Mouse (Mus musculus) adrenal gland, adult 2 months (tissue): ENCODE data around the gene Rab20. TPM values are rescaled to one million over a fixed set of nuclear protein-coding genes. Genes with fewer than 3 reads are reported as not detected.
"Not testable (repeated sequence)": the region's sequence is repeated elsewhere in the genome, so short reads cannot be mapped to it uniquely, and the experiment has no call there.

Experiments used
- DNase-seq: peaks from one replicate; pipeline ENCODE4 v3.0.0; 2021
- polyA plus RNA-seq: library from polyadenylated mRNA; depleted of rRNA; stranded (reverse); fragments of >200 nt; gene quantifications from 2 replicates; pipeline ENCODE4 v1.2.3, GENCODE M21; 2012
- total RNA-seq, 2 experiments: library from RNA; stranded (reverse); gene quantifications; 2 replicates each; pipeline ENCODE4 v1.2.3; 2021

Gene Rab20
- total and polyA plus RNA-seq, 3 experiments, result 7.9 to 19.6 (median 9.6) TPM

DNA sequence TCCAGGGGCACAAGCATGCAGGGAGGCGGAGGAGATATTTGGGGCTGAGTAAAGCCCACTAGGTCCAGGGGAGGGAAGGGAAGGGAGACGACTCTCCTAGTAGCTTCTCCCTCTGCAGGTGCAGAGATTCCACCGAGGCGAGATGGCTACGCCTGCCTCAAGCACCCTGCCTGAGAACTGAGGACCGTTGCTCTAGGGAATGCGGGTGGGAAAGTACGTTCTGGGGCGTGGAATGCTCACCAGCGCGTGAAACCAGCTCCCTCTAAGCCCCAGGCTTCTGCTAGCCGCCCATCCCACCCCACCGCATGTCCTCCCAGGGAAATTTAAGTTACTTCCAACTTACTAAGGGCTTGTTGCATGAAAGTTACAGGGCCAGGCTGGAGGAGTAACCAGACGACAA, 1.1 kb upstream of the Rab20 start:
- no peak for DNase-seq

- DNase-seq, result peak; percentile 30
Observed at GRCm38 (mm10) chr8:11478807-11479527, 457 bp upstream of the Rab20 start.

DNA sequence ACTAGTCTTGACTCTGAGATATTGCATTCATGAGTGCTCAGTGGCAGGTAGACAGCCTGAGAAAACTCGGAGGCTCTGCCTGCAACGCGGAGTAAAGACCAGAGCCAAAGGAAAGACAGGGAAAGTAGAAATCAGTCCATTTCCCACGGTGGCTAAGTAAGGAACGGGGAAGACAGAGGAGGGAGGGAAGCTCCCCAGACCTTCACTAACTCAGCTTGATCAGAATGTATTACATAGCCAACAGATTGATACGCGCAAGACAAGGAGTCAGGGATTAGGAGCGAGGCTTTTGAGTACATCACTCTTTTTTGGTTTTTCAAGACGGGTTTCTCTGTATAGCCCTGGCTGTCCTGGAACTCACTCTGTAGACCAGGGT, 1.3 kb downstream of the Rab20 start:
- DNase-seq, result no peak

GRCm38 (mm10) chr8:11476338-11477177, 2.0 kb downstream of the Rab20 start:
- DNase-seq, result peak; percentile 89

- DNase-seq, result no peak
Observed at GRCm38 (mm10) chr8:11475876-11476275, 2.6 kb downstream of the Rab20 start.

DNA sequence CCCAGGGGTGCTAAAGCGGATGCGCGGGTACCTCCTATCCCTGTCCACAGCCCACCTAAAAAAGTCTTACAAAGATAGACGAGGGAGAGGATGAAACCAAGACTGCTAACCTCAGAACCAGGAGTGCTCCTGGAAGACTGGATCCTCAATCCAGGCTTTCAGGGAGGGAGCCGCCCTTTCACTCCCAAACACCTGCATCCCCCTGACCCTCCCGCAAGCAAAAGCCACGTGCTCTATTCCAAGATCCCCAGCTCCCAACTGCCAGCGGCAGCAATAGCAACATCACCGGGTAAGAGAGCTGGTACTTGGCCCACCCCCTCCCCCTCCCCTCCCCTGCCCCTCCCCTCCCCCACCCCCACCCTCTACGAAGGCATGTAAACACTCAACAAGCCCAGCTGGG, 3.1 kb downstream of the Rab20 start:
- DNase-seq, result no peak

DNA sequence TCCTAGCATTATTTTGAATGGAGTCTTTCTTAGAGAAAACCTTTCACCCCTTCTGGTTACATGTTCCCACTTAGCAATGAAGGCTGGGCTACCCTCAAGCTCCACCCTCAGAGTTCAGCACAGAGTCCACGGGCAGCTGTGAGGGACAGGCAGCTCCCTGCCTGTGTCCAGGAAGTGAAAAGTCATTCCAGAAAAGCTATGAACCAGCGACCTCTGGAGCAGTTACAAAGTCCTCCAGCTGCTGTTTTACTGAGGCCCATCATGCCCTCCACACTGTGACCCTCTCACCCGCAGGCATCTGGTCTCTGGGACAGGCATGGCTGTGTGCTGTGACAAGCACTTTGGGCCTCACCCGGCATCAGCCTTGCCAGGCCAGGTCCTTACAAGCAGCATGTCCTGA, 5.4 kb downstream of the Rab20 start:
- DNase-seq, result peak; percentile 48

DNA sequence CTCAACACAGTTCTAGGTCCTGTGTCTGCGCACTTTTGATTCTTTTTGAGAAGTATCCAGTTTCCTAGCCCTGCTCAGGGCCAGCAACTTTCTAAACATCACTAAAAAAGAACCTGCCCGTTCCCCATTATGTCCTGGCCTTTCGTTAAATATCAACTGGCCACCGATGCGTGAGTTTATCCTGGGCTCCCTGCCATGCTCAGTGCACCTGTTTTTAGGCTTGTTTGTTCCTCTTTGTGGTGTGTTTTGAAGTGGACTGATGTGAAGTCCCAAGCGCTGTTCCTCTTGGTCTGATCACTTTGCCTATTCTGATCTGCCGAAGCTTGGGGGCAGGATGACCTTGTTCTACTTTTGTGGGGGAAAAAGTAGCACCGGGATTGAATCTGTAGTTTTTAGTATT, 7.2 kb downstream of the Rab20 start:
- no peak for DNase-seq

DNA sequence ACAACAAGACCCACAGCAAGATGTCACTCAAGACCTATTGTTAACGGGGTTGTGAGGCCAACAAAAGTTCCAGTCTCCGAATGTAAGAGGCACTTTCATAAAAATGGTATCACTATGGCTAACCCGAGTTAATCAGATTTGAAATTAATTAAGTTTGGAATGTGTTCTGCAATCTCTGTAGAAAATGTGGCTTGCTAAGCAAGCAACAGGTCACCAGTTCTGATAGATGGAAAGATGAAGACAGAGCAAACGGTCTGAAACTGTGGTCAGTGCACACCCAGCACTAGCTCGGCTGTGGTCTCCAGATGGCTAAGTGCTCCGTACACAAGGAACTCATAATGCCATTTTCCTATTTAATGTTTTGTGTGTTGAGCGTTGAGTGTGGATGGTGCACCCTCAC, 7.8 kb downstream of the Rab20 start:
- DNase-seq, result no peak

DNA sequence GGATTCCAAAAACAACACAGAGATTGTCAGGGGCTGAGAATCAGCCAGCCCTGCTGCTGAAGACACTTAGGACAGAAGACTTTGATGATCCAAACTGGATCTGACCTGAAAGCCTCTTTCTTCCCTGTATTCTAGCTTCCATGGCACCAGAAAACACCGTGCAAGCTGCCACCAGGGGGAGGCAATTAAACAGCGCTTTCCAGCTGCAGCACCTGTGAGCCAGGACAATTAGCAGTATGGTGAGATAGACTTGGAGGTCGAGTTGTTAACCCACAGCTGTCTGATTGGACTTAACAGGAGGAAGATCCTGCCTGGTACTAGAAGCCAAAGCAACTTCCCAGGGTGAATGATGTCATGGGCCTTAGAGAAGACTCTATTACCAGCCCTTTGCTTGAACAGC, 9.4 kb downstream of the Rab20 start:
- DNase-seq, result peak; percentile 56

DNA sequence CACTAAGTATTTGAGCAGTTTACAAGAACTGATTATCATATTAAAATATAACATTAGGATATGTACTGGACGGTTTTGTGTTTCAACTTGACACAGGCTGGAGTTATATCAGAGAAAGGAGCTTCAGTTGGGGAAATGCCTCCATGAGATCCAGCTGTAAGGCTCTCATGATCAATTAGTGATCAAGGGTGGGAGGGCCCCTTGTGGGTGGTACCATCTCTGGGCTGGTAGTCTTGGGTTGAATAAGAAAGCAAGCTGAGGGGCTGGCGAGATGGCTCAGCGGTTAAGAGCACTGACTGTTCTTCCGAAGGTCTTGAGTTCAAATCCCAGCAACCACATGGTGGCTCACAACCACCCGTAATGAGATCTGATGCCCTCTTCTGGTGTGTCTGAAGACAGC, 12.0 kb downstream of the Rab20 start:
- DNase-seq, result not testable (repeated sequence)

DNA sequence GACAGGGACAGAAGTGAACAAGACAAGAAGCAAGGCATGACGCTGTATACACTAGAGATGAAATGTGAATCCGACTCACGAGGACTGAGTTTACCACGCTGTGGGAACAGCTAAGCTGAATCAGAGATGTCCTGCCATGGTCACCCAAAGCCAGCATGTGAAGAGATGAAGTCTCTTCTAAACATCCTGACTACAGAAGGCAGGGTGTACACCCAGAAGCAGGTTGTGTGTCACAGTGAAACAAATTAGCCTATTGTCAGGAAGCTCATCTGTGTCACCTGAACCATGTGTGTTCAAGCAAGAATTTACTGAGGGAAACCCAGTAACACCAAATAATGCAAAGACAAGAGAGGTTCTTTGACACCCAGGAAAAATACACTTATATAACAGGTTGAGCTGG, 12.9 kb downstream of the Rab20 start:
- no peak for DNase-seq

GRCm38 (mm10) chr8:11464707-11464964, 13.9 kb downstream of the Rab20 start:
- no peak for DNase-seq

GRCm38 (mm10) chr8:11463889-11464706, 14.4 kb downstream of the Rab20 start:
- peak; percentile 77 for DNase-seq

DNA sequence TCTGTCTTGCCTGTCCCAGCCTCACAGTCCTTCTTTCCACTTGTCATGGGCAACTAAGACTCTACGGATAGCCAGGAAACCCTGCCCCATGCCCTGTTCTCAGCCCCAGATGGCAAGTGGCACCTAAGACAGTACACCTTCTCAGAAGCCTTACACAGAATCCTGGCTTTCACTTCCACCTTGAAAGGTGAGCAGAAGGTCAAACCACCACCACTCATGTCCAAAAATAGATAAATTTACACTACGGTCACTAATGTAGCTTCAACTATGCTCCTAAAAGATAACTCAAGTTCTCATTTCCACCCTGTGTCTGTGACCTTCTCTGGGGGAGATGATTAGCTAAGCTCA, 15.0 kb downstream of the Rab20 start:
- no peak for DNase-seq

GRCm38 (mm10) chr8:11462641-11463040, 15.9 kb downstream of the Rab20 start:
- DNase-seq, result no peak

DNA sequence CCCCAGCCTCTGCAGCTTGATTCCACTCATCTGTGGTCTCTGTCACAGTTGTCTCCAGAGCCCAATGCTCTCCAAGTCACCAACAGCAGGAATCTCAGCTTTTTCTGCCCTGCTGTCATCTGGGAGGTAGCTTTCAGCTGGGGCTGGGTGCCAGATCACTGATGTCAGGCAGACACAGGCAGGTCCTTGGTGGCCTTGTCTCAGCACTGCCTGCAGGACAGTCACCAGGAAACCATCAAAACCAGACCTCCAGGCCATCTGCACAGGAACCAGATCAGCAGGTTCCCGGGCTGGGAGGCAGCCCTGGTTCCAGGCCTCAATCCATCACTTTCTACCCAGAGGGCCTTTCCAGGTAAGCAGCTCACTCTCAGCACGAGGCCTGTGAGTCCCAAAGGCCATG, 16.7 kb downstream of the Rab20 start:
- peak; percentile 82 for DNase-seq

GRCm38 (mm10) chr8:11460934-11461333, 17.6 kb downstream of the Rab20 start:
- peak; percentile 59 for DNase-seq

- DNase-seq, result peak; percentile 66
Observed at GRCm38 (mm10) chr8:11459016-11459415, 19.5 kb downstream of the Rab20 start.

DNA sequence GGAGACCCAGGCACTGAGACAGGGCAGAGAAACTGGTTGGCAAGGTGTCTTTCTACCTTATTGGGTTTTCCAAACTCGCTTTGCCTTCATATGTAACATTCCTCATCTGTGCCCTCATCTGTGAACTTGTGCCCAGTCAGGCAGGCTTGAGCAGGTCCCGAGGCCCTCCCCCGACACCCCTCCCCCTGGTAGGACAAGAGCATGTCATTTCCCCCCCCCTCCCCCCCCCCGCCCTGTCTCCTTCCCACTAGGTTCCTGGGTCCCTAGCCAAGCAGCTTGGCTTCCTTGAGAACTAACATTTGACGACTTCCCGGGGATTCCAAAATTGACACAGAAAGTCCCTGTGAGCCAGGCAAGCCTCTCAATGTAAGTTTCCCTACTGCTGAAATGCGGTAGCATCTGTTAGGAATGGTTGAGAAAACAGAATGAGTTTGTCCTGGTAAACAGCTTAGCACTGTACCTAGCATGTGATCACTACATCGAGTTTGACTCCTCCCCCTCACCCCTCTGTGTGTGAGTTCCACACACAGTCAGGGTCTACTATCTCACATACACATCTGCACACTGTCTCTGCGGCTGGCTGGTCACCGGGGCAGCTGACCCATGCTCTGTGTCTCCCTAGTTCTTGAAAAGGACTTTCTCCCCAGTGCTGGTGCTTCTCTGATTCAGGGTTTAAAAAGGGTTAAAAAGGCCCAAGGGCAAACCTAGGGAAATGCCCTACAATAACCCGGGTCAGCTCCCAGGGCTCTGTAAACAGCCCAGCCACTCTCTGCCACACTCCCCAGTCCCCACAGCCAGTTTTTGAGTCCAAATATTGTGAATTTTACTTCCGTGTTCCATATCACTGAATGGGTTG, 20.3 kb downstream of the Rab20 start:
- DNase-seq, result no peak

DNA sequence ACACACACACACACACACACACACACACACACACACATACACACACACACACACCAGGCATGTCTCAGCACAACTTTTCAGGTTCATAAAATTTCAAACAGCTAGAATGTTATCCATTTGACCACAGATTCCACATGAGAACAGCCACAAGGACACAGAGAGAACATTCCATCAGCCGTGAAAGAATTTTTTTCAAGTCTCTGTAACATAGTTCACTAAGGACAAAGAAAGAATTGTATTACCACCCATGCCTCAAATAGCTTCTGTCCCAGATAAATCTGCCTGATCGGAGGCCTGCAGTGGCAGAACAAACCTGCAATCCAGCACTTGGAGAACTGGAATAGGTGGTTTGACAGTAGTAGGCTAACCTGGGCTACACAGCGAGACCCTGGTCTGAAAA, 21.2 kb downstream of the Rab20 start:
- DNase-seq, result no peak

- no peak for DNase-seq
Observed at GRCm38 (mm10) chr8:11454228-11454627, 24.3 kb downstream of the Rab20 start.
